Mouse (Mus musculus): Measurements from ENCODE around the gene Brca1. TPM values are rescaled to one million over a fixed set of nuclear protein-coding genes. Genes with fewer than 3 reads are reported as not detected.

The Brca1 gene
- total and polyA plus RNA-seq, 3 experiments = 0.18 to 0.63 (median 0.20) TPM

DNA sequence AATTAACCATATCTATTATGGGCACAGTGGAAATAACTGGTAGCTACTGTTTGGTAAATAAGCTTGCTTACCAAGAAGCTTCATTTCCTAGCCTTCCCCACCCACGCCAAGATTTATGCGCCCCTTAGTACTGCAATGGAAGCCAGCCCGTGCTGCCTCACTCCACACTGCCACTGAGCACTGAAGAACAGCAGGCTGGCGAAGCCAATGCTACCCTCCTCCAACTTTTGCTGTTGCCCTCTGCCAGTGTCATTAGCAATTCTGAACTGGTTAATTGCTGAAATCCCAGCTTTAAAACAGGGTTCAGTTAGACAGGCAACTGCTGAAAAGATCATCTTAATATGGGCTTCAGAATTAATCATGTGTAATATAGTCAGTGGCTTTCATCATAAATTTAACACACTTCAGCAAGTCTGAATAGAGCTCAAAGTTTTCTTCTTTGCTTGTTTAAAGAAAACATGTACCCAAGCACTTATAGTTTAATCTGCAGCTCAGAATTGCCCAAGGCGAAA, 45.4 kb downstream of the Brca1 start:
- Histone ChIP-seq H3K36me3 (ENCODE audit: control insufficient read depth, insufficient read depth, low read length) (no peaks in the 10 kb centered on the region), H3K79me2 (replicated peaks; ENCODE audit: control insufficient read depth, insufficient read depth, low read length) (no peaks in the 10 kb centered on the region), H3K9ac (ENCODE audit: low read depth, low read length) (no peak overlapping the region), H3K4me1 (ENCODE audit: control insufficient read depth, insufficient read depth, low read length) (no peaks in the 10 kb centered on the region), H3K4me3 (no peak overlapping the region), H3K27ac (no peak overlapping the region), H3K27me3 (ENCODE audit: control insufficient read depth, insufficient read depth, low read length) (no peaks in the 10 kb centered on the region)
- TF ChIP-seq CTCF (IDR thresholded peaks at IDR 0.05) (no peak), EP300 (IDR thresholded peaks at IDR 0.05; ENCODE audit: insufficient read depth, low read depth, low read length) (no peak), POLR2A (IDR thresholded peaks at IDR 0.05; ENCODE audit: insufficient read depth, low read depth, low read length) (no peak)
- 94% methylated on average over 5 of the region's 5 CpGs for WGBS
- no peak for DNase-seq
- intact Hi-C loops (cut with DNase I) = no loop called here

- H3K4me3 ChIP-seq = no peak overlapping the region
- H3K79me2 ChIP-seq (replicated peaks; ENCODE audit: control insufficient read depth, insufficient read depth, low read length) = no peaks in the 10 kb centered on the region
- intact Hi-C loops (cut with DNase I) = no loop called here
- DNase-seq = no peak
- TF ChIP-seq POLR2A (IDR thresholded peaks at IDR 0.05; ENCODE audit: insufficient read depth, low read depth, low read length) (no peak), EP300 (IDR thresholded peaks at IDR 0.05; ENCODE audit: insufficient read depth, low read depth, low read length) (no peak), CTCF (IDR thresholded peaks at IDR 0.05) (no peak)
- H3K27ac ChIP-seq = no peak overlapping the region
- H3K4me1 ChIP-seq (ENCODE audit: control insufficient read depth, insufficient read depth, low read length) = no peaks in the 10 kb centered on the region
- 57% methylated on average over 6 of the region's 6 CpGs for WGBS
- H3K9ac ChIP-seq (ENCODE audit: low read depth, low read length) = no peak overlapping the region
- no peaks in the 10 kb centered on the region for H3K27me3 ChIP-seq (ENCODE audit: control insufficient read depth, insufficient read depth, low read length)
- H3K36me3 ChIP-seq (ENCODE audit: control insufficient read depth, insufficient read depth, low read length) = no peaks in the 10 kb centered on the region
Observed at GRCm38 (mm10) chr11:101486126-101486525, 65.6 kb downstream of the Brca1 start.

DNA sequence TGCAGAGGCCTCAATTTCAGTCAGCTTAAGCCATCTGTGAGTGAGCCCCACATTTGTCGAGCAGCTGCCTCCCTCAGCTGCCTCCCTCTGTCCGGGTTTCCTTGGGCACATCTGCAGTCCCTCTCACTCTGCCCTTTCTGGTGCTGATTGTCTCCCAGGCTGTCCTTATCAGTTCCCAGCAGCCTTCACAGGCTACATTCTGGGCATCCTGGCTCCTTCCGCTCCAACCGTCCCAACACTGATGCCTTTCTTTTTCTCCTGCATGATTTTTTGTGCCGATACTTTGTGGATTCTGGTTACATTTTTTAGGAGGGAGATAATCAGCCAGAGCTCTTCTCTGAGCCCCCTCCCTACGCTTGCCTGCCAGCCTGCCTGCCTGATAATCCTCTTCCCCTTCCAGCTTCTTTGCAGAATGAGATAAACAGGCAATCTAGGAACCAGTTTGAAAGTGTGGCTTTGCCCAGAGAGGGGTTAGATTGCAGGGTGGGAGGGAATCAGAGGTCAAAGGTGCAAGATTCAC, 66.2 kb downstream of the Brca1 start:
- Histone ChIP-seq H3K27ac (no peak overlapping the region), H3K27me3 (ENCODE audit: control insufficient read depth, insufficient read depth, low read length) (no peaks in the 10 kb centered on the region), H3K79me2 (replicated peaks; ENCODE audit: control insufficient read depth, insufficient read depth, low read length) (no peaks in the 10 kb centered on the region), H3K4me1 (ENCODE audit: control insufficient read depth, insufficient read depth, low read length) (no peaks in the 10 kb centered on the region), H3K9ac (ENCODE audit: low read depth, low read length) (no peak overlapping the region), H3K36me3 (ENCODE audit: control insufficient read depth, insufficient read depth, low read length) (no peaks in the 10 kb centered on the region), H3K4me3 (no peak overlapping the region)
- no peak for TF ChIP-seq CTCF (IDR thresholded peaks at IDR 0.05)
- TF ChIP-seq EP300 (IDR thresholded peaks at IDR 0.05; ENCODE audit: insufficient read depth, low read depth, low read length) = no peak
- no peak for TF ChIP-seq POLR2A (IDR thresholded peaks at IDR 0.05; ENCODE audit: insufficient read depth, low read depth, low read length)
- DNase-seq = no peak
- intact Hi-C loops (cut with DNase I) = no loop called here
- WGBS = 27% methylated on average over 6 of the region's 6 CpGs

GRCm38 (mm10) chr11:101484814-101485213, 66.9 kb downstream of the Brca1 start:
- no peak for DNase-seq
- no peaks in the 10 kb centered on the region for H3K4me1 ChIP-seq (ENCODE audit: control insufficient read depth, insufficient read depth, low read length)
- no peak overlapping the region for H3K4me3 ChIP-seq
- no peak overlapping the region for H3K27ac ChIP-seq
- no peaks in the 10 kb centered on the region for H3K36me3 ChIP-seq (ENCODE audit: control insufficient read depth, insufficient read depth, low read length)
- no peaks in the 10 kb centered on the region for H3K27me3 ChIP-seq (ENCODE audit: control insufficient read depth, insufficient read depth, low read length)
- intact Hi-C loops (cut with DNase I) = no loop called here
- WGBS = 71% methylated on average over 7 of the region's 7 CpGs
- H3K9ac ChIP-seq (ENCODE audit: low read depth, low read length) = no peak overlapping the region
- TF ChIP-seq EP300 (IDR thresholded peaks at IDR 0.05; ENCODE audit: insufficient read depth, low read depth, low read length) = no peak
- TF ChIP-seq POLR2A (IDR thresholded peaks at IDR 0.05; ENCODE audit: insufficient read depth, low read depth, low read length) = no peak
- no peak for TF ChIP-seq CTCF (IDR thresholded peaks at IDR 0.05)
- H3K79me2 ChIP-seq (replicated peaks; ENCODE audit: control insufficient read depth, insufficient read depth, low read length) = no peaks in the 10 kb centered on the region

DNA sequence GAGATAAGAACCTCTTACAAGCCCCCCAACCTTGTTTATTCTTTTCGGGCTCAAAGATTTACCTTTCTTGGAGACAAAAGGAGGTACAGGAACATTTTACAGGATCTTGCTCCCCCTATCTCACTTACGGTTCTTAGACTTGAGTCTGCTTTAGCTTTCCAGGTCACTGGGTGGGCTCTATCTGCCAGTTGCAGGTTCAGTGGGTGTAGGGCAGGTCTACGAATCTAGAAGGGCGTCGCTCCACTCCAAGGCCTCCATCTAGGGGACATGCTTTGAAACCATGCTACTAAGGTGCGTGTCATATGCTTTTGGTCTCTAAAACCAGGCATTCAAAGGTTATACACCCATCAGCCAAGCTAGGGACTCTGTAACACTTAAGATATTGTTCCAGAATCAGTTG, 67.5 kb downstream of the Brca1 start:
- TF ChIP-seq EP300 (IDR thresholded peaks at IDR 0.05; ENCODE audit: insufficient read depth, low read depth, low read length) (no peak), CTCF (IDR thresholded peaks at IDR 0.05) (no peak), POLR2A (IDR thresholded peaks at IDR 0.05; ENCODE audit: insufficient read depth, low read depth, low read length) (no peak)

DNA sequence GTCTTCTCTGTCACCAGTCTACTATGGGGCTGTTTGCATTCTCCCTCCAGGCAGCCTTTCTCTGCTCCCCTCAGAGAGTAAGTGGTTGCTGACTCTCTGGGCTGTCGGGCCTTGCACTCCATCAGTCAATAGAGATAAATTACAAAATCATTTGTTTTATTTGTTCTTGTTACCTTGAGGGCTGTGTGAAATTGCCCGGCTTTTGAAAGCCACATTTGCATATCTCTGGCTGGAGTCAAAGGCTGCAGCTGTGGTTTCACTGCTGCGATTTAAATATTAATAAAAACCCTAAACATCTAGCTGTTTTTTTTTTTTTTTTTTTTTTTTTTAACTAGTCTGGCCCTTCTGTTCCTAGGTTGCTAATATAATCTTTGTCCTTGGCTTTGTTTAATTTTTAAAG, 68.0 kb downstream of the Brca1 start:
- H3K4me1 ChIP-seq (ENCODE audit: control insufficient read depth, insufficient read depth, low read length) = no peaks in the 10 kb centered on the region

More for the DNA sequence above, 67.5 kb downstream of the Brca1 start:
- Histone ChIP-seq H3K27me3 (ENCODE audit: control insufficient read depth, insufficient read depth, low read length) (no peaks in the 10 kb centered on the region), H3K4me1 (ENCODE audit: control insufficient read depth, insufficient read depth, low read length) (no peaks in the 10 kb centered on the region), H3K9ac (ENCODE audit: low read depth, low read length) (no peak overlapping the region), H3K4me3 (no peak overlapping the region), H3K36me3 (ENCODE audit: control insufficient read depth, insufficient read depth, low read length) (no peaks in the 10 kb centered on the region), H3K27ac (no peak overlapping the region), H3K79me2 (replicated peaks; ENCODE audit: control insufficient read depth, insufficient read depth, low read length) (no peaks in the 10 kb centered on the region)
- no peak for DNase-seq
- intact Hi-C loops (cut with DNase I) = no loop called here
- 89% methylated on average over 6 of the region's 6 CpGs for WGBS

More for the DNA sequence above, 68.0 kb downstream of the Brca1 start:
- no peaks in the 10 kb centered on the region for H3K36me3 ChIP-seq (ENCODE audit: control insufficient read depth, insufficient read depth, low read length)
- 68% methylated on average over 3 of the region's 3 CpGs for WGBS
- no peaks in the 10 kb centered on the region for H3K79me2 ChIP-seq (replicated peaks; ENCODE audit: control insufficient read depth, insufficient read depth, low read length)
- no peak overlapping the region for H3K27ac ChIP-seq
- H3K9ac ChIP-seq (ENCODE audit: low read depth, low read length) = no peak overlapping the region
- DNase-seq = no peak
- no peak overlapping the region for H3K4me3 ChIP-seq
- TF ChIP-seq CTCF (IDR thresholded peaks at IDR 0.05) (no peak), POLR2A (IDR thresholded peaks at IDR 0.05; ENCODE audit: insufficient read depth, low read depth, low read length) (no peak), EP300 (IDR thresholded peaks at IDR 0.05; ENCODE audit: insufficient read depth, low read depth, low read length) (no peak)
- intact Hi-C loops (cut with DNase I) = no loop called here
- H3K27me3 ChIP-seq (ENCODE audit: control insufficient read depth, insufficient read depth, low read length) = no peaks in the 10 kb centered on the region

Data from heart, adult 2 months (tissue).